Mouse (Mus musculus): Measurements from ENCODE around the gene Armt1. TPM values are rescaled to one million over a fixed set of nuclear protein-coding genes. Genes with fewer than 3 reads are reported as not detected.
A peak's percentile ranks its signal among the peaks of the same experiment; 100 is the strongest.

Armt1 gene
- total and polyA plus RNA-seq, 3 experiments: 24.2 to 25.1 TPM; not detected in 1

- Histone ChIP-seq H3K27me3 (ENCODE audit: control insufficient read depth in 1 of 2, insufficient read depth in 2 of 2, low read length in 2 of 2) (no peaks in the 10 kb centered on the region), H3K9ac (ENCODE audit: control insufficient read depth, low read depth, low read length, poor library complexity, severe bottlenecking) (peak overlapping the region; percentile 98), H3K79me2 (ENCODE audit: control insufficient read depth, insufficient read depth, low read length, poor library complexity) (peaks cover 66% of the 10 kb centered on the region), H3K9me3 (replicated peaks; ENCODE audit: insufficient read depth, low read length) (no peaks in the 10 kb centered on the region), H3K36me3 (ENCODE audit: control insufficient read depth in 1 of 2, insufficient read depth in 2 of 2, low read length in 2 of 2) (peaks cover 8 to 41% of the 10 kb centered on the region in 2 experiments), H3K27ac (ENCODE audit: control insufficient read depth, low read depth, low read length) (no peak overlapping the region), H3K4me3 (ENCODE audit: control insufficient read depth in 1 of 2, insufficient read depth in 1 of 2, low read depth in 2 of 2, low read length in 2 of 2) (peak overlapping the region; percentile 85 to 99), H3K4me1 (ENCODE audit: control insufficient read depth in 1 of 2, insufficient read depth in 2 of 2, low read length in 2 of 2) (peaks cover 32 to 36% of the 10 kb centered on the region in 2 experiments)
- no peak for TF ChIP-seq SIN3A (IDR thresholded peaks at IDR 0.05; ENCODE audit: low read length)
- TF ChIP-seq BHLHE40 (IDR thresholded peaks at IDR 0.05; ENCODE audit: borderline replicate concordance, low read depth, low read length): no peak
- TF ChIP-seq ZKSCAN1 (IDR thresholded peaks at IDR 0.05; ENCODE audit: low read depth, low read length): no peak
- TF ChIP-seq E2F4 (IDR thresholded peaks at IDR 0.05; ENCODE audit: borderline replicate concordance, low read depth, low read length): no peak
- no peak for TF ChIP-seq MYB (IDR thresholded peaks at IDR 0.05; ENCODE audit: low read depth, low read length)
- no peak for TF ChIP-seq UBTF (IDR thresholded peaks at IDR 0.05; ENCODE audit: borderline replicate concordance, insufficient read depth, low read depth, low read length)
- no peak for TF ChIP-seq TCF12 (IDR thresholded peaks at IDR 0.05; ENCODE audit: low read depth, low read length)
- no peak for TF ChIP-seq CHD1 (IDR thresholded peaks at IDR 0.05; ENCODE audit: low read depth, low read length)
- no peak for TF ChIP-seq MYC (IDR thresholded peaks at IDR 0.05; ENCODE audit: low read depth, low read length)
- TF ChIP-seq RAD21 (IDR thresholded peaks at IDR 0.05; ENCODE audit: low read depth, low read length): no peak
- TF ChIP-seq MAX (IDR thresholded peaks at IDR 0.05; ENCODE audit: low read length): no peak
- DNase-seq (ENCODE audit: low read depth, low spot score): peak; percentile 37
Observed at GRCm38 (mm10) chr10:4389036-4389435, 43.2 kb upstream of the Armt1 start.

DNA sequence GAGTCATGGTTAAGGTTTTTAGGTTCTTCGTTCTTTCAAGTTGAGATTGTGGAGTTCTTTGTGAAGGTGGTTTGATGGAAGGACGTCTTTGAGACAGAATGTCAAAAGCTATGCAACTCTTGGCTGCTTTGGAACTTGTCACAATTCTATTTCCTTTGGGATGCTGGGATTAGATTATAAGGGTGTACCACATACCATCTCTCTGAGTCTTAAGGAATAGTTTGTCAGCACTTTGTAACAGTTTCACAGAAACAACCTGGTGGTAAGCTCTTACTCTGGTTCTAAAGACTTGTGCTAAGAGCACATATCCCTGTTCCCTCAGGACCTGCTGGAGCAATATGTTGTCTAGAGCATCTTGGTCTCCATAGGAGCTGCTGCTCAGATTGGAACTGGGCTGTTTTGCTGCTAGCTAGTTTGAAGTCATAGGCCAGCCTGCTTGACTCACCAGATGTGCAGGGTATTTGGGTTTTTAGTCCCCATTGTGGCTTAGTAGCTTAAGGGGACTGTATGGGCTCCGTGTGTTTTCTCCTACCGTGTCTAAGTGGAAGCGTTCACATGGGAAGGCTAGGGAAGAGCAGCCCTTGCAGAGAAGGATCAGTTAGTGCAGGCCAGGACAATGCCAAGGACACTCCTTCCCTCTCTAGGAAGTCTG lies 42.7 kb upstream of the Armt1 start:
- no peaks in the 10 kb centered on the region for H3K9me3 ChIP-seq (replicated peaks; ENCODE audit: insufficient read depth, low read length)
- peaks cover 8 to 41% of the 10 kb centered on the region in 2 experiments for H3K36me3 ChIP-seq (ENCODE audit: control insufficient read depth in 1 of 2, insufficient read depth in 2 of 2, low read length in 2 of 2)
- peak overlapping the region; percentile 98 for H3K9ac ChIP-seq (ENCODE audit: control insufficient read depth, low read depth, low read length, poor library complexity, severe bottlenecking)
- H3K4me3 ChIP-seq (ENCODE audit: control insufficient read depth in 1 of 2, insufficient read depth in 1 of 2, low read depth in 2 of 2, low read length in 2 of 2): peak overlapping the region; percentile 85 to 99
- peaks cover 68% of the 10 kb centered on the region for H3K79me2 ChIP-seq (ENCODE audit: control insufficient read depth, insufficient read depth, low read length, poor library complexity)
- H3K27me3 ChIP-seq (ENCODE audit: control insufficient read depth in 1 of 2, insufficient read depth in 2 of 2, low read length in 2 of 2): no peaks in the 10 kb centered on the region
- no peak overlapping the region for H3K27ac ChIP-seq (ENCODE audit: control insufficient read depth, low read depth, low read length)
- H3K4me1 ChIP-seq (ENCODE audit: control insufficient read depth in 1 of 2, insufficient read depth in 2 of 2, low read length in 2 of 2): peaks cover 32 to 36% of the 10 kb centered on the region in 2 experiments
- TF ChIP-seq POLR2A (IDR thresholded peaks at IDR 0.05; ENCODE audit: control insufficient read depth in 1 of 2, insufficient read depth in 1 of 2, low read depth in 1 of 2, low read length in 2 of 2, poor library complexity in 1 of 2) (no peak), HCFC1 (IDR thresholded peaks at IDR 0.05; ENCODE audit: low read depth, low read length) (no peak), MYC (IDR thresholded peaks at IDR 0.05; ENCODE audit: low read depth, low read length) (no peak), RAD21 (IDR thresholded peaks at IDR 0.05; ENCODE audit: low read depth, low read length) (no peak), POLR2AphosphoS2 (IDR thresholded peaks at IDR 0.05; ENCODE audit: low read length) (no peak), BHLHE40 (IDR thresholded peaks at IDR 0.05; ENCODE audit: borderline replicate concordance, low read depth, low read length) (no peak), POLR2AphosphoS5 (IDR thresholded peaks at IDR 0.05; ENCODE audit: borderline replicate concordance, low read depth, low read length) (no peak), RCOR1 (IDR thresholded peaks at IDR 0.05; ENCODE audit: low read depth, low read length) (no peak), JUND (IDR thresholded peaks at IDR 0.05; ENCODE audit: low read depth, low read length) (no peak), CHD2 (IDR thresholded peaks at IDR 0.05; ENCODE audit: low read length) (no peak), ZKSCAN1 (IDR thresholded peaks at IDR 0.05; ENCODE audit: low read depth, low read length) (no peak), MEF2A (IDR thresholded peaks at IDR 0.05; ENCODE audit: extremely low read depth, insufficient replicate concordance, low read depth, low read length, poor library complexity, severe bottlenecking) (no peak), TCF12 (IDR thresholded peaks at IDR 0.05; ENCODE audit: low read depth, low read length) (no peak), USF2 (IDR thresholded peaks at IDR 0.05; ENCODE audit: borderline replicate concordance in 1 of 2, insufficient read depth in 1 of 2, low read depth in 1 of 2, low read length in 2 of 2) (no peak), ETS1 (IDR thresholded peaks at IDR 0.05; ENCODE audit: low read depth, low read length) (no peak), EP300 (IDR thresholded peaks at IDR 0.05; ENCODE audit: low read depth in 1 of 2, low read length in 2 of 2) (no peak), ZMIZ1 (IDR thresholded peaks at IDR 0.05; ENCODE audit: low read depth, low read length) (no peak), NELFE (IDR thresholded peaks at IDR 0.05; ENCODE audit: low read depth, low read length) (no peak), CHD1 (IDR thresholded peaks at IDR 0.05; ENCODE audit: low read depth, low read length) (no peak)
- peak; percentile 21 for DNase-seq (ENCODE audit: low read depth, low spot score)
